ENCODE assay signal across 8 mouse cellular contexts in genomic region chr7:102222830-102223556, GRCm38 (mm10). TPM values are rescaled to one million over a fixed set of nuclear protein-coding genes. Genes with fewer than 3 reads are reported as not detected.
DNase-seq lines count a peak whose midpoint lies in the region; ATAC-seq and TF ChIP-seq lines count a peak whose summit lies in the region.

No protein-coding gene starts in this region.

- H3K4me2 ChIP-seq in heart, embryonic 13.5 days = peak overlapping the region; percentile 95
- peak overlapping the region; percentile 89 for H3K4me2 ChIP-seq in kidney, embryonic 16.5 days (replicated peaks; ENCODE audit: low read depth, low read length)
- H3K4me2 ChIP-seq in liver, postnatal 0 days (ENCODE audit: low read depth, low read length) = peak overlapping the region; percentile 95
- H3K4me2 ChIP-seq in neural tube, embryonic 13.5 days = peak overlapping the region; percentile 82

- no peaks in the 10 kb centered on the region for H3K9me3 ChIP-seq in erythroblast, embryonic 14.5 days (ENCODE audit: control insufficient read depth, low read length)
- H3K9me3 ChIP-seq in heart, embryonic 13.5 days = no peaks in the 10 kb centered on the region
- H3K9me3 ChIP-seq in kidney, embryonic 16.5 days (ENCODE audit: low read length) = no peaks in the 10 kb centered on the region
- no peaks in the 10 kb centered on the region for H3K9me3 ChIP-seq in liver, postnatal 0 days (ENCODE audit: low read length)
- no peaks in the 10 kb centered on the region for H3K9me3 ChIP-seq in neural tube, embryonic 13.5 days

- no peaks in the 10 kb centered on the region for H3K4me1 ChIP-seq in bone marrow, adult 2 months (ENCODE audit: control insufficient read depth, insufficient read depth, low read length)
- H3K4me1 ChIP-seq in erythroblast, embryonic 14.5 days (ENCODE audit: control insufficient read depth) = peaks cover 11% of the 10 kb centered on the region
- H3K4me1 ChIP-seq in heart, embryonic 13.5 days = peaks cover 13% of the 10 kb centered on the region
- H3K4me1 ChIP-seq in kidney, embryonic 16.5 days (ENCODE audit: insufficient read depth, low read length) = no peaks in the 10 kb centered on the region
- H3K4me1 ChIP-seq in liver, postnatal 0 days (ENCODE audit: insufficient read depth) = peaks cover 16% of the 10 kb centered on the region
- peaks cover 8% of the 10 kb centered on the region for H3K4me1 ChIP-seq in neural tube, embryonic 13.5 days (replicated peaks)

- TF ChIP-seq POLR2A in bone marrow, adult 2 months (IDR thresholded peaks at IDR 0.05; ENCODE audit: borderline replicate concordance, control insufficient read depth, low read depth, low read length) = no peak

- 2% methylated on average over 31 of the region's 31 CpGs for WGBS in bone marrow, adult 2 months
- WGBS in heart, embryonic 13.5 days = 2% methylated on average over 31 of the region's 31 CpGs
- under 1% methylated on average over 31 of the region's 31 CpGs for WGBS in kidney, embryonic 16.5 days
- 2% methylated on average over 31 of the region's 31 CpGs for WGBS in liver, postnatal 0 days (ENCODE audit: insufficient replicate concordance)
- 2% methylated on average over 31 of the region's 31 CpGs for WGBS in neural tube, embryonic 13.5 days

- H3K27me3 ChIP-seq in erythroblast, embryonic 14.5 days (ENCODE audit: control insufficient read depth) = no peaks in the 10 kb centered on the region
- H3K27me3 ChIP-seq in heart, embryonic 13.5 days (replicated peaks) = no peaks in the 10 kb centered on the region
- H3K27me3 ChIP-seq in kidney, embryonic 16.5 days (ENCODE audit: insufficient read depth, low read length) = no peaks in the 10 kb centered on the region
- H3K27me3 ChIP-seq in liver, postnatal 0 days (ENCODE audit: insufficient read depth, low read length) = no peaks in the 10 kb centered on the region
- no peaks in the 10 kb centered on the region for H3K27me3 ChIP-seq in neural tube, embryonic 13.5 days

- H3K36me3 ChIP-seq in erythroblast, embryonic 14.5 days (ENCODE audit: control insufficient read depth) = no peaks in the 10 kb centered on the region; the same call in 1 of the 2 replicates
- H3K36me3 ChIP-seq in heart, embryonic 13.5 days = peaks cover 13% of the 10 kb centered on the region
- H3K36me3 ChIP-seq in kidney, embryonic 16.5 days (ENCODE audit: insufficient read depth, low read length) = no peaks in the 10 kb centered on the region
- H3K36me3 ChIP-seq in liver, postnatal 0 days (replicated peaks; ENCODE audit: insufficient read depth, low read length) = no peaks in the 10 kb centered on the region
- 0 out of 2 replicates have a peak, but pooled peaks cover 1% of the 10 kb centered on the region for H3K36me3 ChIP-seq in neural tube, embryonic 13.5 days

- peak overlapping the region; percentile 81 for H3K9ac ChIP-seq in heart, embryonic 13.5 days
- H3K9ac ChIP-seq in kidney, embryonic 16.5 days (replicated peaks; ENCODE audit: low read length) = peak overlapping the region; percentile 86
- H3K9ac ChIP-seq in liver, postnatal 0 days (replicated peaks) = peak overlapping the region; percentile 75
- H3K9ac ChIP-seq in neural tube, embryonic 13.5 days = peak overlapping the region; percentile 80

- peak; percentile 78 for DNase-seq in CD4-positive, CD25-positive, alpha-beta regulatory T cell, adult 2 months (ENCODE audit: low read depth, low spot score)
- DNase-seq in liver, postnatal 0 days = peak; percentile 74
- DNase-seq in testis, postnatal 14 days (ENCODE audit: low spot score) = peak; percentile 66

- TF ChIP-seq EP300 in liver, postnatal 0 days (IDR thresholded peaks at IDR 0.05; ENCODE audit: low read depth) = no peak

- peak overlapping the region; percentile 79 for H3K4me3 ChIP-seq in bone marrow, adult 2 months (replicated peaks; ENCODE audit: control insufficient read depth, low read depth, low read length)
- H3K4me3 ChIP-seq in erythroblast, embryonic 14.5 days (replicated peaks) = peak overlapping the region; percentile 69
- H3K4me3 ChIP-seq in heart, embryonic 13.5 days = peak overlapping the region; percentile 64
- H3K4me3 ChIP-seq in kidney, embryonic 16.5 days (ENCODE audit: low read length) = peak overlapping the region; percentile 85
- H3K4me3 ChIP-seq in liver, postnatal 0 days (ENCODE audit: low read depth, low read length) = peak overlapping the region; percentile 75
- peak overlapping the region; percentile 70 for H3K4me3 ChIP-seq in neural tube, embryonic 13.5 days

- H3K27ac ChIP-seq in bone marrow, adult 2 months (ENCODE audit: control insufficient read depth, insufficient read depth, low read depth, low read length, poor library complexity) = peak overlapping the region; percentile 65
- peak overlapping the region; percentile 30 for H3K27ac ChIP-seq in heart, embryonic 13.5 days (replicated peaks)
- peak overlapping the region; percentile 88 for H3K27ac ChIP-seq in kidney, embryonic 16.5 days (ENCODE audit: low read length)
- peak overlapping the region; percentile 75 for H3K27ac ChIP-seq in liver, postnatal 0 days (ENCODE audit: low read depth)
- 0 out of 2 replicates have a peak overlapping the region, but pooled peaks have one; percentile 13 for H3K27ac ChIP-seq in neural tube, embryonic 13.5 days (replicated peaks)

- no peak for TF ChIP-seq CTCF in bone marrow, adult 2 months (IDR thresholded peaks at IDR 0.05; ENCODE audit: control insufficient read depth, insufficient read depth, low read length)
- no peak for TF ChIP-seq CTCF in liver, postnatal 0 days (IDR thresholded peaks at IDR 0.05; ENCODE audit: low read depth)

- ATAC-seq in heart, embryonic 13.5 days (ENCODE audit: extremely low read depth, insufficient number of reproducible peaks, low FRiP score, low TSS enrichment) = peak; percentile 65
- ATAC-seq in kidney, embryonic 16.5 days (ENCODE audit: low FRiP score, low TSS enrichment) = peak; percentile 92
- ATAC-seq in liver, postnatal 0 days = peak; percentile 81
- peak; percentile 89 for ATAC-seq in neural tube, embryonic 13.5 days (ENCODE audit: low read depth)

RNA-seq across cellular contexts. Expression of gene Pgap2, which starts 13.0 kb away (rescaled TPM):
- 6.9 and 24.4 TPM in 2 replicates for polyA plus RNA-seq in bone marrow, adult 2 months (2011; ENCODE audit: insufficient read depth, insufficient read length, low replicate concordance, missing spikeins)
- polyA plus RNA-seq in erythroblast, embryonic 14.5 days (2012) = 0.14 and 1.5 TPM in 2 replicates
- 56.3 and 61.3 TPM in 2 replicates for polyA plus RNA-seq in heart, embryonic 13.5 days (2015; fragmentation: Nextera tagmentation; extraction: Ambion mirVana)
- 82.9 and 84.7 TPM in 2 replicates for polyA plus RNA-seq in kidney, embryonic 16.5 days (2015; fragmentation: Nextera tagmentation; extraction: Ambion mirVana)
- 27.2 and 28.7 TPM in 2 replicates for polyA plus RNA-seq in liver, postnatal 0 days (2015; fragmentation: Nextera tagmentation; extraction: Ambion mirVana)
- polyA plus RNA-seq in neural tube, embryonic 13.5 days (2015; fragmentation: Nextera tagmentation; extraction: Ambion mirVana) = 47.5 and 49.6 TPM in 2 replicates

RNA-seq across cellular contexts. Expression of gene Nup98, which starts 13.0 kb away (rescaled TPM):
- polyA plus RNA-seq in bone marrow, adult 2 months (2011; ENCODE audit: insufficient read depth, insufficient read length, low replicate concordance, missing spikeins) = 10.4 and 18.9 TPM in 2 replicates
- polyA plus RNA-seq in erythroblast, embryonic 14.5 days (2012) = 0.17 and 0.18 TPM in 2 replicates
- 21.1 and 22.0 TPM in 2 replicates for polyA plus RNA-seq in heart, embryonic 13.5 days (2015; fragmentation: Nextera tagmentation; extraction: Ambion mirVana)
- 36.4 and 39.6 TPM in 2 replicates for polyA plus RNA-seq in kidney, embryonic 16.5 days (2015; fragmentation: Nextera tagmentation; extraction: Ambion mirVana)
- 7.0 and 8.6 TPM in 2 replicates for polyA plus RNA-seq in liver, postnatal 0 days (2015; fragmentation: Nextera tagmentation; extraction: Ambion mirVana)
- 21.6 and 23.7 TPM in 2 replicates for polyA plus RNA-seq in neural tube, embryonic 13.5 days (2015; fragmentation: Nextera tagmentation; extraction: Ambion mirVana)

RNA-seq across cellular contexts. Expression of gene Rhog, which starts 32.9 kb away (rescaled TPM):
- 89.0 and 95.2 TPM in 2 replicates for polyA plus RNA-seq in bone marrow, adult 2 months (2011; ENCODE audit: insufficient read depth, insufficient read length, low replicate concordance, missing spikeins)
- 7.6 and 15.0 TPM in 2 replicates for polyA plus RNA-seq in erythroblast, embryonic 14.5 days (2012)
- polyA plus RNA-seq in heart, embryonic 13.5 days (2015; fragmentation: Nextera tagmentation; extraction: Ambion mirVana) = 43.8 and 46.5 TPM in 2 replicates
- polyA plus RNA-seq in kidney, embryonic 16.5 days (2015; fragmentation: Nextera tagmentation; extraction: Ambion mirVana) = 61.2 and 64.9 TPM in 2 replicates
- polyA plus RNA-seq in liver, postnatal 0 days (2015; fragmentation: Nextera tagmentation; extraction: Ambion mirVana) = 52.3 and 54.5 TPM in 2 replicates
- 20.1 and 22.5 TPM in 2 replicates for polyA plus RNA-seq in neural tube, embryonic 13.5 days (2015; fragmentation: Nextera tagmentation; extraction: Ambion mirVana)

RNA-seq across cellular contexts. Expression of gene Stim1, which starts 44.6 kb away (rescaled TPM):
- polyA plus RNA-seq in bone marrow, adult 2 months (2011; ENCODE audit: insufficient read depth, insufficient read length, low replicate concordance, missing spikeins) = 12.8 and 24.8 TPM in 2 replicates
- 2.7 and 2.9 TPM in 2 replicates for polyA plus RNA-seq in erythroblast, embryonic 14.5 days (2012)
- 11.7 and 13.0 TPM in 2 replicates for polyA plus RNA-seq in heart, embryonic 13.5 days (2015; fragmentation: Nextera tagmentation; extraction: Ambion mirVana)
- 14.8 and 17.0 TPM in 2 replicates for polyA plus RNA-seq in kidney, embryonic 16.5 days (2015; fragmentation: Nextera tagmentation; extraction: Ambion mirVana)
- 15.6 and 17.9 TPM in 2 replicates for polyA plus RNA-seq in liver, postnatal 0 days (2015; fragmentation: Nextera tagmentation; extraction: Ambion mirVana)
- polyA plus RNA-seq in neural tube, embryonic 13.5 days (2015; fragmentation: Nextera tagmentation; extraction: Ambion mirVana) = 10.2 and 11.6 TPM in 2 replicates

Comparison
In these comparisons a context has a peak if more than half of its experiments do, and no peak if none do; other contexts are left out.
1. Peak in every context shown above with its lines: DNase-seq, ATAC-seq, H3K4me3 ChIP-seq and H3K27ac ChIP-seq.
2. H3K27ac ChIP-seq: peak in every context shown above with its lines; median percentile 88 in kidney, embryonic 16.5 days; 75 in liver, postnatal 0 days; 65 in bone marrow, adult 2 months; 30 in heart, embryonic 13.5 days; 13 in neural tube, embryonic 13.5 days.